Mouse (Mus musculus): ENCODE results near the gene Shank1. TPM values are rescaled to one million over a fixed set of nuclear protein-coding genes. Genes with fewer than 3 reads are reported as not detected.
"Not testable (repeated sequence)": the region's sequence is repeated elsewhere in the genome, so short reads cannot be mapped to it uniquely, and the experiment has no call there.

Shank1 gene
- polyA plus RNA-seq, 2 experiments: 4.3 to 13.6 TPM

- Histone ChIP-seq H3K36me3 (ENCODE audit: control insufficient read depth, insufficient read depth, low read length) (no peaks in the 10 kb centered on the region), H3K27ac (replicated peaks; ENCODE audit: low read depth, low read length) (no peak overlapping the region), H3K9me3 (ENCODE audit: control insufficient read depth, low read length) (no peaks in the 10 kb centered on the region), H3K4me2 (replicated peaks; ENCODE audit: low read depth, low read length, severe bottlenecking) (no peak overlapping the region), H3K27me3 (ENCODE audit: control insufficient read depth, insufficient read depth, low read length) (no peaks in the 10 kb centered on the region), H3K4me3 (replicated peaks; ENCODE audit: low read length) (no peak overlapping the region), H3K9ac (ENCODE audit: low read depth, low read length, severe bottlenecking) (no peak overlapping the region), H3K4me1 (ENCODE audit: control insufficient read depth, insufficient read depth, low read length) (no peaks in the 10 kb centered on the region)
- no peak for TF ChIP-seq POLR2A (IDR thresholded peaks at IDR 0.05; ENCODE audit: borderline replicate concordance, extremely low read depth, insufficient read depth, insufficient read length)
- DNase-seq (ENCODE audit: low spot score): no peak
- 71% methylated on average over 4 of the region's 4 CpGs for WGBS
- ATAC-seq (ENCODE audit: low FRiP score, low read depth): no peak
Observed at GRCm38 (mm10) chr7:44290986-44291385, 19.1 kb upstream of the Shank1 start.

DNA sequence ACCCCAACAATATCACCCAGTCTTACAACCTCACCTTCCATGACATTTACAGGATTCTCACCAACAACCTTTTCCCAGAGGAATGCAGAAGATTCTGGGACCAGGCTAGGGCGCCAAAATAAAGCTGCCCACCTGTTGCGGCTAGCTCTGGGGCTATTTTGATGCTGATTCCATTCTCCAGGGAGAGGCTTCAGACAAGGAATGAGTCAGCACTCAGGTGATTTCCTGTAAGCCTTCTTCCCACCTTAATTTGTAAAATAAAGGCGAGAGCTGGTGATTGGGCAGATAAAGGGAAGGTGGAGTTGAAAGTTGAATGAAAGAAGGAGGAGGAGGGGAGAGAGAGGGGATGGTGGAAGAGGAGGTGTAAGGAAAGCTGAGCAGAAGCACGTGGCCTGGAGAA, 18.6 kb upstream of the Shank1 start:
- no peak overlapping the region for H3K27ac ChIP-seq (replicated peaks; ENCODE audit: low read depth, low read length)
- H3K4me3 ChIP-seq (replicated peaks; ENCODE audit: low read length): no peak overlapping the region
- H3K4me2 ChIP-seq (replicated peaks; ENCODE audit: low read depth, low read length, severe bottlenecking): no peak overlapping the region
- ATAC-seq (ENCODE audit: low FRiP score, low read depth): no peak
- WGBS: 54% methylated on average over 4 of the region's 4 CpGs
- H3K36me3 ChIP-seq (ENCODE audit: control insufficient read depth, insufficient read depth, low read length): no peaks in the 10 kb centered on the region
- no peak for TF ChIP-seq POLR2A (IDR thresholded peaks at IDR 0.05; ENCODE audit: borderline replicate concordance, extremely low read depth, insufficient read depth, insufficient read length)
- no peak overlapping the region for H3K9ac ChIP-seq (ENCODE audit: low read depth, low read length, severe bottlenecking)
- no peaks in the 10 kb centered on the region for H3K9me3 ChIP-seq (ENCODE audit: control insufficient read depth, low read length)
- no peak for DNase-seq (ENCODE audit: low spot score)
- no peaks in the 10 kb centered on the region for H3K27me3 ChIP-seq (ENCODE audit: control insufficient read depth, insufficient read depth, low read length)
- no peaks in the 10 kb centered on the region for H3K4me1 ChIP-seq (ENCODE audit: control insufficient read depth, insufficient read depth, low read length)

DNA sequence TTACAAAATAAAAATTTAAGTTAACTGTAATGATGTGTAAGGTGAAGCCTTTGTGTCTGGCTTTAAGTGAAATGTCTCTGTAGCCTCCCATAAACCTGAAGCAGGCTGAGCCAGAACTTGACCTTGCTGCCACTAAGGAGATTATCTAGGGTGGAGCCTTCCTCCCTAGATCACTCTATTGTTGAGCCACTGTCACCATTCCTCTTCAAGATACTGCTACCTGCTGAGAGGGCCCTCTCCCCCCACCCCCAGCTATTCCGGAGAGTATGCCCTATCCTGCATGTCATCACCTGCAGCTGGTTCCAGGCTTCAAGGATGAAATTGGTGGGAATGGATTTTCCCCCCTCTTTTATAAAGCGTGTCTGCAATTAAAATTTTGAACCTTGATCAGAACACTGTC, 12.6 kb upstream of the Shank1 start:
- H3K9ac ChIP-seq (ENCODE audit: low read depth, low read length, severe bottlenecking): not testable (repeated sequence)

DNA sequence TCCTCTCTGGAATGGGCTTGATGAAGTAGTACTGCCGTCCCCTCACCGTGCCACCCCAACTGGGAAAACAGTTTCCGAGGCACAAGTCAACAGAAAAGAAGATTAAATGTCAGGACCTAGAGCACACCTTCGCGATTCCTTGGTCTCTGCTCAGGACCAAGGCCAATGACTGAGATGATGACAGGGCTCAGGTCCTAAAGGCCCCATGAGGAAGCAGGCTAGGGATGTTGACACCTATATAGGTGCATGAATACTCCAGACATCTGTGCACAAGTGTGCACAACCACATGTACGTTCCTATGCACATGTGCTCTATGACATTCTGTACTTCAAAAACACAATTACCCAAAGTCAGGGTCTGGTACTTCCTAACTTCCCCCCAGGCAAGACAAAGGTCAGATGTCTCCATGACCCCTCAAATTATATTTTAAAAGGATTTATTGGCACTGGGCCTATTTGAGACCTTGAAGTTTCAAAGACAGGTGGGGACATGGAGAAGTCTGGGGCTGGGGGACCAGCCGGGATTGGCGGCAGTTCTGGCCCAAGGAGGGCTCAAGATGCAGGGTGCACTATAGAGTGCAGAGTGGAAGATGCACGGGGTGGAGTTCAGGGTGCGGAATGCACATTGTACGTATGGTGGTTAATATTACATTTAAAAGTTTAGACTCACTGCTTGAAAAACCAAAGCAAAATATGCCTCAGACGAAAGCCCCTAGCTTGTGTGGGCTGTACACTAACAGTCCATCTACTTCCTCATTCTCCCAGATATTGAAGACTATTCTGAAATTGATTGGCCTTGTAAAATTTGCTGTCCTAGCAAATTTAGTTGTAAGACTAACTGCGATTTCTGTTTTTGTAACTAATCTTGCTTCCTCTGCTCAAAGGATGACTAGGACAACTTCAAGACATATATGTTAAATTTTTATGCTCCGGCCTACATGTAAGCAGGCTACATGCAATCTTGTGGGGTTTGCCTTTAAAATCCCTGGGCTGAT, 6.4 kb upstream of the Shank1 start:
- Histone ChIP-seq H3K4me3 (replicated peaks; ENCODE audit: low read length) (peak overlapping the region; percentile 78), H3K27me3 (ENCODE audit: control insufficient read depth, insufficient read depth, low read length) (no peaks in the 10 kb centered on the region), H3K9me3 (ENCODE audit: control insufficient read depth, low read length) (no peaks in the 10 kb centered on the region), H3K27ac (replicated peaks; ENCODE audit: low read depth, low read length) (peak overlapping the region; percentile 91), H3K4me1 (ENCODE audit: control insufficient read depth, insufficient read depth, low read length) (peaks cover 38% of the 10 kb centered on the region), H3K36me3 (ENCODE audit: control insufficient read depth, insufficient read depth, low read length) (no peaks in the 10 kb centered on the region), H3K9ac (ENCODE audit: low read depth, low read length, severe bottlenecking) (peak overlapping the region; percentile 95), H3K4me2 (replicated peaks; ENCODE audit: low read depth, low read length, severe bottlenecking) (peak overlapping the region; percentile 77)
- DNase-seq (ENCODE audit: low spot score) (no peak), ATAC-seq (ENCODE audit: low FRiP score, low read depth) (no peak)
- TF ChIP-seq POLR2A (IDR thresholded peaks at IDR 0.05; ENCODE audit: borderline replicate concordance, extremely low read depth, insufficient read depth, insufficient read length): no peak
- 85% methylated on average over 14 of the region's 14 CpGs for WGBS

More for the DNA sequence above, 12.6 kb upstream of the Shank1 start:
- not testable (repeated sequence) for H3K36me3 ChIP-seq (ENCODE audit: control insufficient read depth, insufficient read depth, low read length); DNase-seq (ENCODE audit: low spot score); H3K27ac ChIP-seq (replicated peaks; ENCODE audit: low read depth, low read length); ATAC-seq (ENCODE audit: low FRiP score, low read depth); H3K9me3 ChIP-seq (ENCODE audit: control insufficient read depth, low read length); H3K4me2 ChIP-seq (replicated peaks; ENCODE audit: low read depth, low read length, severe bottlenecking); H3K4me3 ChIP-seq (replicated peaks; ENCODE audit: low read length); H3K4me1 ChIP-seq (ENCODE audit: control insufficient read depth, insufficient read depth, low read length); H3K27me3 ChIP-seq (ENCODE audit: control insufficient read depth, insufficient read depth, low read length)
- 75% methylated on average over 2 of the region's 2 CpGs for WGBS

GRCm38 (mm10) chr7:44304463-44304774, 5.6 kb upstream of the Shank1 start:
- H3K27ac ChIP-seq (replicated peaks; ENCODE audit: low read depth, low read length): peak overlapping the region; percentile 91
- no peak for TF ChIP-seq POLR2A (IDR thresholded peaks at IDR 0.05; ENCODE audit: borderline replicate concordance, extremely low read depth, insufficient read depth, insufficient read length)
- WGBS: under 1% methylated on average over 25 of the region's 25 CpGs
- ATAC-seq (ENCODE audit: low FRiP score, low read depth) (peak; percentile 18), DNase-seq (ENCODE audit: low spot score) (peak; percentile 11)
- H3K4me3 ChIP-seq (replicated peaks; ENCODE audit: low read length): peak overlapping the region; percentile 78
- no peaks in the 10 kb centered on the region for H3K9me3 ChIP-seq (ENCODE audit: control insufficient read depth, low read length)
- peak overlapping the region; percentile 95 for H3K9ac ChIP-seq (ENCODE audit: low read depth, low read length, severe bottlenecking)
- H3K4me2 ChIP-seq (replicated peaks; ENCODE audit: low read depth, low read length, severe bottlenecking): peak overlapping the region; percentile 77
- no peaks in the 10 kb centered on the region for H3K36me3 ChIP-seq (ENCODE audit: control insufficient read depth, insufficient read depth, low read length)
- no peaks in the 10 kb centered on the region for H3K27me3 ChIP-seq (ENCODE audit: control insufficient read depth, insufficient read depth, low read length)
- H3K4me1 ChIP-seq (ENCODE audit: control insufficient read depth, insufficient read depth, low read length): peaks cover 38% of the 10 kb centered on the region

All from limb, embryonic 14.5 days (tissue).